Mouse (Mus musculus) left cerebral cortex, postnatal 10 days (tissue): ENCODE results near the gene Tax1bp1. TPM values are rescaled to one million over a fixed set of nuclear protein-coding genes. Genes with fewer than 3 reads are reported as not detected.
"Not testable (repeated sequence)": the region's sequence is repeated elsewhere in the genome, so short reads cannot be mapped to it uniquely, and the experiment has no call there.

Experiments
- DNase-seq, 2 experiments: peaks; one replicate each; pipeline ENCODE4 v3.0.0; 2021 to 2022; ENCODE audit warnings: low spot score in 2 of 2, mixed read lengths in 1 of 2; ENCODE audit errors: extremely low spot score in 1 of 2
- intact Hi-C: fragments of 180-260 bp; cut with DNase I; formaldehyde crosslinking; loops from one replicate; pipeline ENCODE4 v1.15.1; 2025
- total RNA-seq, 2 experiments: library from RNA; stranded (reverse); gene quantifications; 2 replicates each; pipeline ENCODE4 v1.2.3; 2021

Gene Tax1bp1
- total RNA-seq, result 100 to 1,000 TPM; 108 to 119 TPM

DNA sequence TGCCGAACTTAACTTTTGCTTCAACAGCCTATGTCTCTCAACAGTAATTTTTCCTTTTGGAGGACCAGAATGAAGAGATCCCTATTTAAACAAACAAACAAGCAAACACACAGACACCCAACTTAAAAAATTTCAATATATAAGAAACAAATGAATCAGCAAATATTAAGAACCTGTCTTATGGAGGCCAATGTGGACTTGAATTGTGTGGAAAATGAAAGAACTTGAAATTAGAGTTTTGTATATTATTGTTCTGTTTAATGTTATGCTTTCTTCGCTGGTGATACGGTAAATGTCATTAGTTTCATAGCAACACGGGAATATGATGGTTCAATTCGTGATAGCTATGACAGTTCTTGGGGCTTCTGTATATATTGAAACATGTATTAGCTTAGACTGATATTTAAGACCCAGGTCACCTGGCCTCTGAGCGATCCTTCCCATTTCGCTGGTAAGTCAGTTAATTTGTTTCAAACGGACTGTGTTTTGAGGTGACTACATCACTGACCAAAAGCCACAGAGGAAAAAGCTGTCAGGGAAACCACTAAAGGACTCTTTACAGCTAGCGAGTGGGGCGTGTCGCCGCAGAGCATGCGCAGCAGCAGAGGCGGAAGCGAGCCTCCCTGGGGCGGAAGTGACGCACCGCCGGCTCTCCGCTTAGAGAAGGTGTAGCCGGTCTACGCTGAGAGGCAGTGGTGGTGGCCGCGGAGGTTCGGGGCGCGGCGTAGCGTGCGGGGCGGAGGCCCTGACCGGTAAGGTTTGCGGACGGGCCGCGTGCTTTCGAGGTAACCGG is at the start of gene Tax1bp1:
TSS of gene Tax1bp1 (plus strand) at position 626 of the 793 bp plus-strand sequence.
- intact Hi-C loops, result loop anchor here (10.0 kb wide), 1 partner anchor 438 kb away; no protein-coding TSS in a partner anchor
- DNase-seq, result peak; percentile 91 to 95

GRCm38 (mm10) chr6:52667641-52668040 is 45.9 kb upstream of the Tax1bp1 start:
- DNase-seq, result no peak
- intact Hi-C loops, result no loop called here

- intact Hi-C loops, DNase-seq: not testable (repeated sequence)
These were observed 43.7 kb upstream of the Tax1bp1 start for GRCm38 (mm10) chr6:52669878-52670277.

GRCm38 (mm10) chr6:52671791-52672190 is 41.7 kb upstream of the Tax1bp1 start:
- DNase-seq, result no peak
- intact Hi-C loops, result no loop called here

DNA sequence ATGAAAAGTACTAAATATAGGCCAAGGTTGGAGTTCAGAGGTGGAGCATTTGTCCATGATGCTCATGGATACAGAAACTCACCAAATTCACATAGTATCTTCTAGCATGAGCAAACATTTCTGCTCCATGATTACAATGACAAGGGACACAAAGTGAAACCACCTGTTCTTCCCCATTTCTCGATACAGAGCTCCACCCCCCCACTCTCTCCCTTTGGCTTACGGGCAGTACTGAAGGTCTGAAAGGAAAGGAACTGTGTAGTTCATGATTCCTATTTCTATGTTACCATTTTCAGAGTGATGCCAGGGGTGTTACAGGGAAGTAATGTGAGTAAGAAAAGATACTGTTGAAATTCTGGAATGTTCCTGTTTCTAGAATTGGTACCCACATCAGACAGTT is 41.0 kb upstream of the Tax1bp1 start:
- DNase-seq, result no peak
- intact Hi-C loops, result no loop called here

- no peak for DNase-seq
- intact Hi-C loops, result no loop called here
These were observed 39.8 kb upstream of the Tax1bp1 start for GRCm38 (mm10) chr6:52673706-52674105.

- DNase-seq, result no peak
- intact Hi-C loops, result no loop called here
These were observed 39.0 kb upstream of the Tax1bp1 start for GRCm38 (mm10) chr6:52674541-52674940.

DNA sequence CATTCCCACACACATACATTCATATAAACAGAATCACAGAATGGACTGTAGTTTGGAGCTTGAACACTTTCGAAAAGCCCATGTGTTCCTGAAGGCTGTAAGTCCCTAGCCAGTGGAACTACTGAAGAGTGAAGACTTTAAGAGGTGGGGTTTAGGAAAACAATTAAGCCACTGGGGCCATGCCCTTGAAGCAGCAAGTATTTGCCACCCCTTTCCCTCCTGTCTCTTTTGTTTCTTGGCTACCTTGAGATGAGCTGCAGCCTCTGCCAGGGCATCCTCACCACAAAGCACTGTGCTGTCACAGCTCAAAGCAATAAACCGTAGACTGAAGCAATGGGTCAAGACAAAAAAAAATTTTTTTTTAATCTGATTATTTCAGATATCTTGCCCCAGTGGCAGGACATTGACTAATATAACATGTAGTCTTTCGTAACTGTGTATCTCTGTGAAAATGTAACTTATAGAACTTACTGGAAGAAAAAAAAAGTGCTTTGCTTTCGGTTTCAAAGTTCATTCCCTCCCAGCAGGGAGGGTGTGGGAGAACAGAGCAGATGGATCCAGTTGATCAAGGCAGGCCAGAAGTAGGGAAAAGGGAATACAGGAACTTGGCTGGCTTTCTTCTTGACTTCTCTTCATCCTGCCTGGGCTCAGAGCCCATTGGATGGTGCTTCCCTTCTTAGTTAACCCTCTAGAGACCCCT is 38.2 kb upstream of the Tax1bp1 start:
- intact Hi-C loops, result no loop called here
- DNase-seq, result peak in 1 of 2 experiments; percentile 21

- intact Hi-C loops, DNase-seq: not testable (repeated sequence)
These were observed 36.0 kb upstream of the Tax1bp1 start for GRCm38 (mm10) chr6:52677534-52677933.

DNA sequence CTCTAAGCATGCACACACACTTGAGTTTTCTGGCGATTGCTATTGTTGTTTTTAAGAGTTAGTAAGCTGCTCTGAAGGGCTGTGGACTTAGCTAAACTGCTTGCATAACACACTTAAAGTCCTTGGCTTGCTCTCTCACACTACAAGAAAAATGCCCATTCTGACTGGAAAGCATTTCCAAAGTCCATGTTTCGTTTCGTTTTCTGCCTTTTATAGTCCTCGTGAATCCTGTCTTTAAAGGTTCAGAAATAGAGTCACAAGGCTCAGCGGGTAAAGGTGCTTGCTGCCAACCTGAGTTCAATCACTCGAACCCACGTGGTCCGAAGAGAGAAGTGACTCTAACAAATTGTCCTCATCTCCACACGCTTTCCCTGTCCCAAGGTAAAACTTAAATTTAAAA is 34.0 kb upstream of the Tax1bp1 start:
- DNase-seq, result no peak
- intact Hi-C loops, result no loop called here

DNA sequence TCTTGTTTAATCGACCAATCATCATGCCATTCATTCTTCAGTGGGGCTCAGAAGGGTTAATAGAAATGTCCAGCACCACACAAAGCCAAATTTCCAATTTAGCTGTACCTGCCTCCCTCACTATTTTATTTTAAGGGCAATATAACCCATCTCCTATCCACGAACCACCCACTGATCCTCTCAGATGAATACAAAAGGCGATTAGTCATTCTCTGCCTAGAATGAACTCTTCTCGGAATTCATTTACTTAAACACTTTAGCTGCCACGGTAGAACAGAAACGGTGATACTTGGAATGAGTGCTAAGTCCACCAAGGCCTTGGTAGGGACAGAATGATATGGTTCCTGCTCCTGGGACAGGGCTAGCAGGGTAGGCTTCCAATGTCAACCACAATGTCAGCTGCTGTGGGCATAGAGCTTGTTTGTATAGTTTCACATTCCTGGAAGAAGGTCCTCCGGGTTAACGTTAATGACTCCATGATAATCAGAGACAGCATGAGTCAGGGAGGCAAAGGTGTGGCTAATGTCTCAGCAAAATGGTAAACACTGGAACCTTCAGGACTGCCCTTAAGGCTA is 33.0 kb upstream of the Tax1bp1 start:
- DNase-seq, result no peak
- intact Hi-C loops, result no loop called here

- no peak for DNase-seq
- intact Hi-C loops, result no loop called here
These were observed 31.6 kb upstream of the Tax1bp1 start for GRCm38 (mm10) chr6:52681847-52682485.

DNA sequence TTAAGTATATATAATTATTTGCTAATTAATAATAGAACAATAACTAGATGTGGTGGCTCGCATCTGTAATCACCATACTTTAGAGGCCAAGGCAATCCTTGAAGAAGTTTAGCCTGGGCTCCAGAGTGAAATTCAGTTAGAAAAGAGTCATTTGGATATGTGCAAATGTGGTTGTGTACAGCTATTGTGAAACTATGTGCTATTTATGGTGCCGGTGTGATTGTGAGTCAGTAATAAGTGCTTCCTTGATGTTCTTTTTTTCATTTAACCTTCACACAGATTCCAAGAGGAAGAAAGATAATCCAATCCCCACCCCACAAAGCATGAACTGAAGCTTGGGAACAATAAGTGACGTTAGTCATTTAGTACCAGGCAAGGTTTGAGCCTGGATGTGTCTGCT is 30.9 kb upstream of the Tax1bp1 start:
- intact Hi-C loops, result no loop called here

GRCm38 (mm10) chr6:52686901-52687500 is 26.5 kb upstream of the Tax1bp1 start:
- intact Hi-C loops, result no loop called here
- no peak for DNase-seq

More for the DNA sequence above, 30.9 kb upstream of the Tax1bp1 start:
- no peak for DNase-seq

DNA sequence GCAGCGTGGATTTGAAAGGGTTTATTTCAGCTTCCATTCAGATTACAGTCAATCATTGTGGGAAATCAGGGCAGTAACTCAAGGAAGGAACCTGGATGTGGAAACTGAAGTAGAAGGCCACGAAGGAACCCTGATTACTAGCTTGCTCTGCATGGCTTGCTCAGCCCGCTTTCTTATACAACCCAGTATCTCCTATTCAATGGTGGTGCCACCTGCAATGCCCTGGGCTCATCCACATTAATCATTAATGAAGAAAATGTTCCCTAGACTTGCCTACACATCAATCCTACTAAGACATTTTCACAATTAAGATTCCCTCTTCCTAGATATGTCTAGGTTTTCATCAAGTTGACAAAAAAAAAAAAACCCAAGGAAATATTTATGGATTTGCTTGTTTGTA is 23.2 kb upstream of the Tax1bp1 start:
- intact Hi-C loops, result no loop called here
- DNase-seq, result no peak

DNA sequence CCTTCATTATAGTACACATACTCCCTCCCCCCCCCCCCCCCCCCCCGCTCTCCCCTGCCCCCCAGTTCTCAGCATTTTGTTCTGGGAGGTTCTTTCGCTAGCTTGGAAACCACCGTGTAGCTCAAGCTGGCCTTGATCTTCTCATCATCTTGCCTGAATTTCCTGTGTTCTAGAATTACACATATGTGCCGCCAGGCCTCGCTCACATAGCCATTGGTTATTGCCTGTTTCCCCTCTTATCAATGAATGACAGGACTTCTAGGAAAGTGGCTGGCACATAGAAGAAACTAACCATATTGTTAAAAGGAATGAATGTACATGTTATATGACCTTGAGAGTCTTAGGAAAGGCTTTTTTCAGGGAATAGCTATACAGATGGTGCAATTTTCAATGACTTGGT is 21.7 kb upstream of the Tax1bp1 start:
- DNase-seq, result no peak
- intact Hi-C loops, result no loop called here

DNA sequence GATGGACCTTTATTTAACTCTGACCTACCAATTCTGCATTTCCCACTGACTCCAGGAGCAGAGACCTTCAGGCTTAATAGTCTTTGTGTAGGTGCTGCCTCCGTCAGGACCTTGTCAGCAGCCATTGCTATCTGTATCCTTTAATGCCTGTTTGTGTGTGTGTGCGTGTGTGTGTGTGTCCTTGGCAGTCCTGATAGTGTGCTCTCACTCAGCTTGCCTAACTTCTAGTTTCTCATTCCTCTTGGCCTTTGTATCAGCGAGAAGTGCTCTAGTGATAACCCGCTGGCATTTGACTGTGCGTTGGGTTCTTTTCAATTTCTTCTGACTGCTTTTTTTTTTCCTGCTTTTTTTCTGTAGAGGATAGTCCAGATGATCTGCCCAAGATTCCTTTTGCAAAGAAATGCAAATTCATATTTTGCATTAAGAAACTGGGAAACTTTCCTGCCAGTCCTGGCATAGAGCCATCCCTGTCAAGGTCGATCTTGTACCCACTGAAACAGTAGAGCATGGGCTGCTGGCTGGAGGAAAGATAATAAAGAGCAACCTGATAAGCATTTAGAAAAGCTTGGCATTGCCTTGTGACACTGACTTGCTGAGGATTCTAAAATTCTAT is 21.0 kb upstream of the Tax1bp1 start:
- no peak for DNase-seq
- intact Hi-C loops, result no loop called here

DNA sequence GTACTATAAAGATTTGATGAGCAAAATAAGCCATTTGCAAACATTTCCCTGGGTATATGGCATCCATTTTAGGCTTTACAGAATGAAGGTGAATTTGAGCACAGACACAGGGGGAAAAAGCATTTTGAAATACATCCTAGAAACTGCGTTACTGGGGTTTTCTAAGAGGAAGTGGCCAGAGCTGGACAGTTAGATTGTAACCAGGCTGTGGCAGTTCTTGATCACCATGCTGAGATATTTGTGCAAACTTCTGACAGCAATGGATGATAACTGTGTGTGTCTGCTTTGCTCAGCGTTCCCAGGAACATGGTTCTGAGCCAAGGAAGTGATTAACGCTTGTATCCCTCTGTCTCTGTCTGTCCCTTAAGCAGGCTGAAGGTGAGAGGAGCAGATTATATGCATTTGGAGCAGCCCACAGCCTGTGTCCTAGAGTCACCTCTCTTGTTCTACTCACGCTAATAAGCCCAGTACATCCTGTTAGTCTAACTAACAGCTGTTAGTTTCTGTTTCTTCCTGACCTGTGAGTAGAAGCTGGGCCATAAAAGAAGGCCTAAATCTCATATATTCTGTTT is 15.5 kb upstream of the Tax1bp1 start:
- intact Hi-C loops, result no loop called here

More for the DNA sequence above, 15.5 kb upstream of the Tax1bp1 start:
- DNase-seq, result no peak
